Mouse (Mus musculus) erythroblast, adult 5-6 weeks (primary cell): ENCODE data around the gene Majin. TPM values are rescaled to one million over a fixed set of nuclear protein-coding genes. Genes with fewer than 3 reads are reported as not detected.
A peak's percentile ranks its signal among the peaks of the same experiment; 100 is the strongest.

Source experiments
- ATAC-seq: replicated peaks from 2 replicates; pipeline ENCODE4 v1.8.0; 2016; ENCODE audit warnings: moderate number of reproducible peaks, mild to moderate bottlenecking, moderate TSS enrichment, inconsistent platforms; ENCODE audit not compliant: poor library complexity, low FRiP score, severe bottlenecking
- total RNA-seq, 2 experiments: library from RNA; stranded (forward) in 1 of 2; stranded (reverse) in 1 of 2; fragments of 150-400 nt in 1 of 2; fragments of 200-764, 138-1000 nt in 1 of 2; gene quantifications; 2 replicates each; pipeline versions ENCODE4 v1.2.3 to v1.2.4; 2015 to 2017; ENCODE audit warnings: low replicate concordance in 2 of 2

Gene Majin
- total RNA-seq, 2 experiments from 2014 or later = not detected

- no peak for ATAC-seq
Measured at GRCm38 (mm10) chr19:6226135-6226534, 41.9 kb downstream of the Majin start, which contains the start of gene Gpha2. TSS of gene Gpha2 (plus strand) at chr19:6226380.

GRCm38 (mm10) chr19:6226763-6227162 lies 42.6 kb downstream of the Majin start:
- no peak for ATAC-seq

- ATAC-seq = no peak
Measured at GRCm38 (mm10) chr19:6227864-6228263, 43.7 kb downstream of the Majin start.

- ATAC-seq = no peak
Measured at GRCm38 (mm10) chr19:6230411-6230810, 46.2 kb downstream of the Majin start.

- ATAC-seq = no peak
Measured at GRCm38 (mm10) chr19:6231036-6231435, 46.8 kb downstream of the Majin start.

- ATAC-seq = no peak
Measured at GRCm38 (mm10) chr19:6233647-6234046, 49.5 kb downstream of the Majin start.

- peak; percentile 81 for ATAC-seq
Measured at GRCm38 (mm10) chr19:6234337-6235083, 50.3 kb downstream of the Majin start.

GRCm38 (mm10) chr19:6235084-6236052 lies 51.2 kb downstream of the Majin start, which contains the start of gene Ppp2r5b:
TSS of gene Ppp2r5b (minus strand) at chr19:6235872.
- ATAC-seq = peak; percentile 66

GRCm38 (mm10) chr19:6236053-6236441 lies 51.9 kb downstream of the Majin start:
- ATAC-seq = peak; percentile 72

GRCm38 (mm10) chr19:6236842-6237241 lies 52.7 kb downstream of the Majin start:
- ATAC-seq = no peak

GRCm38 (mm10) chr19:6238740-6239139 lies 54.6 kb downstream of the Majin start:
- no peak for ATAC-seq

- ATAC-seq = peak; percentile 27
Measured at GRCm38 (mm10) chr19:6240136-6240535, 55.9 kb downstream of the Majin start.

GRCm38 (mm10) chr19:6240725-6241124 lies 56.5 kb downstream of the Majin start:
- no peak for ATAC-seq

GRCm38 (mm10) chr19:6241274-6242107 lies 57.3 kb downstream of the Majin start, which contains the start of gene Atg2a:
TSS of gene Atg2a (plus strand) at chr19:6241668.
- ATAC-seq = peak; percentile 84

GRCm38 (mm10) chr19:6242281-6242680 lies 58.1 kb downstream of the Majin start:
- peak; percentile 64 for ATAC-seq

- no peak for ATAC-seq
Measured at GRCm38 (mm10) chr19:6243226-6243625, 59.0 kb downstream of the Majin start.

- no peak for ATAC-seq
Measured at GRCm38 (mm10) chr19:6245806-6246205, 61.6 kb downstream of the Majin start.

- ATAC-seq = no peak
Measured at GRCm38 (mm10) chr19:6247526-6248300, 63.5 kb downstream of the Majin start.

- ATAC-seq = no peak
Measured at GRCm38 (mm10) chr19:6253021-6253420, 68.8 kb downstream of the Majin start.
